Mouse (Mus musculus) mouse embryonic stem cell (cell line): ENCODE results near the gene Hoxb4.

Source experiments
- in situ Hi-C, 2 experiments: fragments of 300-500 bp; cut with MboI; formaldehyde crosslinking; loops; 1 replicate in 1 of 2; 3 replicates in 1 of 2; pipeline ENCODE4 v1.14.3; 2019 to 2020; ENCODE audit warnings: low sequenced_read_pairs in 2 of 2, low pct_unique_long_range_greater_than_20kb in 1 of 2, mixed read lengths in 1 of 2; ENCODE audit not compliant: unreplicated experiment in 1 of 2

Gene Hoxb4

DNA sequence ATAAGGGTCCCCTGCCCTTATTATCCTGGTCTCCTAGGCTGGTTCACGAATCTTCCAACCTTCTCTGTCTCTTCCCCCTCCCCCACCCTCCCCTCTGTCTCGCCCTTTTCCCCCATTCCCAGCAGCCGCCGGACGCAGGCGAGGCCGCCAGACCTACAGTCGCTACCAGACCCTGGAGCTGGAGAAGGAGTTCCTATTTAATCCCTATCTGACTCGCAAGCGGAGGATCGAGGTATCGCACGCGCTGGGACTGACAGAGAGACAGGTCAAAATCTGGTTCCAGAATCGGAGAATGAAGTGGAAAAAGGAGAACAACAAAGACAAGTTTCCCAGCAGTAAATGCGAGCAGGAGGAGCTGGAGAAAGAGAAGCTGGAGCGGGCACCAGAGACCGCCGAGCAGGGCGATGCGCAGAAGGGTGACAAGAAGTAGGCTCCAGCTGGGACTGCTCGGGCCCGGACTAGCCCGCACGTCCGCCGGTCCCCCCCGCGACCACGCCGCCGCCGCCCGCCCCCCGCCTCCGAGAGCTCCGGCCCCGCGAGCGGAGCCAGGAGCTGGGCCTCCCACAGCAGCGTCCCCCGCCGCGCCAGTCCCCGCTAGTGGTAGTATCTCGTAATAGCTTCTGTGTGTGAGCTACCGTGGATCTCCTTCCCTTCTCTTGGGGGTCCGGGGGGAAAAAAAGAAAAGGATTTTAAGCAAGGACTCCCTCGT is 33.9 kb upstream of the Hoxb4 start:
- in situ Hi-C loops, result no loop called here

- in situ Hi-C loops, result no loop called here
These were observed 33.0 kb upstream of the Hoxb4 start for GRCm38 (mm10) chr11:96284774-96285734.

DNA sequence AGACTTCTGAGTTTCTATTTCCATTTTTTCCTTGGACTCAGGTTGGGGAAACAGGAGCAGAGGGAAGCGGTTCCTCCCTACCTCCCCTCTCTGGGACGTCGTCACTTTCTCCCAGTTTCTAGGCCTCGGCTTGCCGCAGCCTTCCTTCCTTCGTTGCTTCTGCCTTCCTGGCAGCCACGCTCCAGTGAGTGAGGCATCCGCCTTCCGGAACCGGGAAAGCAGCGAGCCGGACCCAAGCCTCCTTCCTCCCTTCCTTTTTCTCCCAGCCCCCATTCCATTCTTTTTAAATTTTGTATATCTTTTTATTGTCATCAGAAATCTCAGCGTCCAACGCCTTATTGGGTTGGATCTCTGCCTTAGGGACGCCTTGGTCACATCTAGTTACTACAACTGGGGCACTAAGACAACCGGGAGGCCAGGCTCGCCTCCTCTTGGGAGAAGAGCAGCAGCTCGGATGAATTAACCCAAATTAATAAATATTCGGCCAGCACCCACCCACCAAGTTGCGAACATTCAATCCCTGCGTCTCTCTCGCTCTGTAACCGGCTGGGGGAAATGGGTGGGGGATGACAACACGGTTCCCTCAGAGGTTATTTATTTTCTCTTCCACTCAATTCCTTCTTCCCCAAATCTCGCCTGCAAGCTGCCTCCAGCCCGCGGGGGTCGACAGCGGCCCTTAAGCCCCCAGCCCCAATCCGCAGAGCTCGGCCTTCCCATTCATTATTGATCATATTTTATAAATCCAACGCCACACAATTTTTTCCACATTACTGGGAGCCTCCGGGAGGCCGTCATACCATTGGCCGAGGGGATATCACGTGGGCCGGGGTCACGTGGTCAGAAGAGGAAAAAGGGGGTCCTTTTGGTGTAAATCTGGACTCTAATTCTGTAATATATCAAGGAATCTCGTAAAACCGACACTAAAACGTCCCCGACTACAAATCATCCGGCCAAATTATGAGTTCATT is 32.0 kb upstream of the Hoxb4 start, which contains the start of gene Hoxb7:
Hoxb7 (plus strand) TSS at position 853 of the 968 bp plus-strand sequence.
- in situ Hi-C loops, result no loop called here

DNA sequence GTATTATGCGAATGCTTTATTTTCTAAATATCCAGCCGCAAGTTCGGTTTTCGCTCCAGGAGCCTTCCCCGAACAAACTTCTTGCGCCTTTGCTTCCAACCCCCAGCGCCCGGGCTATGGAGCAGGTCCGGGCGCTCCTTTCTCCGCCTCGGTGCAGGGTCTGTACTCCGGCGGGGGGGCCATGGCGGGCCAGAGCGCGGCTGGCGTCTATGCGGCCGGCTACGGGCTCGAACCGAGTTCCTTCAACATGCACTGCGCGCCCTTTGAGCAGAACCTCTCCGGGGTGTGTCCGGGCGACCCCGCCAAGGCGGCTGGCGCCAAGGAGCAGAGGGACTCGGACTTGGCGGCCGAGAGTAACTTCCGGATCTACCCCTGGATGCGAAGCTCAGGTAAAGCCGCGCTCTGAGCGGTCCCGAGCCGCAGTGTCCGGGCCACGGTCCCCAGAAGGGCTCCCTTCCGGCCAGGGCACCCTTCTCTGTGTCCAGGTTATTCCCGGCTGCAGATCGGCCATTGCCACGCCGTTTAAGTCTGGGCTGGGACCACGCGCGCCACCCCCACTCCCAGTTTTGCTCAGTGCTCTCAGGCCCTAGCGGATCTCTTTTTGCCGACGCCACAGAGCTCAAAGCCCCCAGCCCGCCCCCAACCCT is 31.2 kb upstream of the Hoxb4 start:
- in situ Hi-C loops, result no loop called here

DNA sequence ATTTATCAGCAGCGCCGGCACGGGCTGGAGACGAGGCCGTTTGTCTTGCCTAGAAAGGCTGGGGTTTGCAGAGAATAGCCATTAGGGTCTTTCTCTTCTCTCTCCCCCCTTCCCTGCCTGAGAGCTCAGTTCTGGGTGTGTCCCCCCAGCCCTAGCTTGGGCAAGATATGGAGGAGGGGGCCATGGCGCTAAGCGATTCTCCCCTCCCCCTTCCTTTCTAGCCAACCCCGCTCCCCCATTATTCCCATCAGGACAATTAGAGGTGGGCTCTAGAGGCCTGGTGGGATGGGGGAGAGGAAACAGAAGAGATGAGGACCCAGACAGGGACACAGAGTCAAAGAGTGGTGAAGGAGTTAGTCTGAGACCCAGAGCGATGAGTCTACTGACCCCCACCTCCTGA is 30.7 kb upstream of the Hoxb4 start:
- in situ Hi-C loops, result no loop called here

DNA sequence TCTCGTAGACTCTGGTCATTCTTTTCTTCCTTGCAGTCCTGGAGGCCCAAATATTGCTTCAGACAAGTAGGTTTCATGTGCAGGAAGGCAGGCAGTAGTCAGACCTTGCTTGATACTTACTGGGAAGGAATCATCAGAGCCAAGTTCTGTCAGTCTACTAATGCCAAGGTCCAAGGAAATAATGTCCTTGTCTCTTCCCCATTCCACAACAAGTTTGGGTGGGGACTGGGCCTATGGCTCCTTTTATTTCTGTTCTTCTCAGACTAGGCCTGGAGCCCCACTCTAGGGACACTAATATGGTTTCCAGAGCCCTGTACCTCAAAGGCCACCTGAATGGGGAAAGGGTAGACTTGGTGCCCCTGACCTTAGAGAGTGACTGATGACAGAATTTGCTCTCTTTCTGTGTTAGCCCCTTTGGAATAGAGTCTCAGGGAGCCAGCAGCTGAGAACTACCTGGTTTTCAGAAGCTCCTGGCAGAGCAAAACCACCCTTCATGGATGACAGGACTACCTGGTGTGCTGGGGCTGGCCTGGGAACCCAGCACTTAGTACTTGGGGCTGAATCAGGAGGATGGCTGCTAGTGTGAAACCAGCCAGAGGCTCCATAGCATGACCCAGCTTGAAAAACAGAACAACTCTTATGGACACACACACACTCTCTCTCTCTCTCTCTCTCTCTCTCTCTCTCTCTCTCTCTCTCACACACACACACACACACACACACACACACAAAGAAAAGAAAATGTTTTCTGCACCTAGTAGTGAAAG is 29.4 kb upstream of the Hoxb4 start:
- in situ Hi-C loops, result no loop called here

DNA sequence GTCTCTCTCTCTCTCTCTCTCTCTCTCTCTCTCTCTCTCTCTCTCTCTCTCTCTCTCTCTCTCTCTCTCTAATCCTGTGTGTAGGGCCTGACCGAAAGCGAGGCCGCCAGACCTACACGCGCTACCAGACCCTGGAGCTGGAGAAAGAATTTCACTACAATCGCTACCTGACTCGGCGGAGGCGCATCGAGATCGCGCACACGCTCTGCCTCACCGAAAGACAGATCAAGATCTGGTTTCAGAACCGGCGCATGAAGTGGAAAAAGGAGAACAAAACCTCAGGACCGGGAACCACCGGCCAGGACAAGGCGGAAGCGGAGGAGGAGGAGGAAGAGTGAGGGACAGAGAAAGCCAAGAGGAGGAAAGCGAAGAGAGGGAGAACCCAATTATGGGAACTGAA is 28.8 kb upstream of the Hoxb4 start:
- in situ Hi-C loops, result no loop called here

DNA sequence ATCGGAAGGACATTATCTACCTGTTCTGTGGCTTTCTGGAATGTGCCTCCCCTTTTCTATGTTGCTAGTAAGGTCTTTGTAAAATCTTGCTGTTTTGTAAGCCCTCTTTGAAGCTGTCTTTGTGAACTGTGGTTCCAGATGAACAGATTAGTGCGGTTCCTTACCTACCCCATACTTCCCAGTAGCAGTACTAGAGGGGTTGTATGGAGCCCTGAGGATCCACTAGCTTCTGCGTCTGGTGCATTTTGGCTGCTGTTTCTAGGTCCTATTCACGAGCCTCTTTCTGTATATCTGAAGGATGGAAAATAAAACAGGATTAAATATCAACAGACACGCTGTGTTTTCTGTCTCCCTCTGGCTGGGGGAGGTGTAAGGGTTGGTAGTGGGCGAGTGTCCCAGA is 28.2 kb upstream of the Hoxb4 start:
- in situ Hi-C loops, result no loop called here

- in situ Hi-C loops, result no loop called here
These were observed 27.2 kb upstream of the Hoxb4 start for GRCm38 (mm10) chr11:96290705-96291355.

DNA sequence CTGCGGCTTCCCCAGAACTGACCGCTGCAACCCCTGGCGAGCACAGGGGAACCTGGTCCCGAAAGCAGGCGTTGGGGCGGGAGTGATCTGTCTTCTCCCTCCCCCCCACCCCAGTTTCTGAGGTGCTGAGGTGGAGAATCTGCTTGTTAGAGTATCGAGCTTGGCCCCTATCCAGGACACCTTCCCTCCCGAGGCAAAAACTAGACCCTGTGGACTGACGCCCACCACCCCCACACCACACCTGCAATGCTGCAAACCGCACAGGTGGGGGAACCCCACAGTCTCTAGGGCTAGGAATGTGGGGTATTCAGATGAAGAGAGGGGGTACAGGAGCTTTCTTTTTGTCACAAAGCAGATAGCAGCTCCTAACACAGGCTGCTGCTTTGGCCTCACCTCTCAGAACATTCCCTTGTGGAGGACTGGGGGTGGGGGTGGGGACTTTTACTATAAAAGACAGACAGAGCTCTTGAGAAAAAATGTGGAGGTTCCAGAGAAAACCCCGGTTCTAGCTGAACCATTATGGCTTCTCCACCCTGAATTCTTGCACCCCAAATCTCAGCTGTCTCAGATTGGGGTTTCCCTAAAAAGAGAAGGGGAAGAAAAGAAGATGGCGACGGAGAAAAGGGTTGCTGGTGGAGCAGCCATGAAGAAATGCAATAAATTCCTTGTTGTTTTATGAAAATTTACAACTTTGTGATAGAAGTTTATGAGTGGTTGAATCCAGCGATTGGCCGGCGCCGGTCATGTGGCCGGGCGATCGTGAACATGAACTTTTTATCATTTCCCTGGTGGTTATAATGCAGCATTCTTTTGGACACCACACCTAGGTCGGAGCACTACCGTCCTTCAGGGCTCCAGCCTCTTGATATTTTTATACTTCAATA is 26.1 kb upstream of the Hoxb4 start, which contains the start of gene Hoxb6:
Hoxb6 (plus strand) TSS at position 796 of the 884 bp plus-strand sequence.
- in situ Hi-C loops, result no loop called here

GRCm38 (mm10) chr11:96292565-96293301 is 25.3 kb upstream of the Hoxb4 start:
- in situ Hi-C loops, result no loop called here

DNA sequence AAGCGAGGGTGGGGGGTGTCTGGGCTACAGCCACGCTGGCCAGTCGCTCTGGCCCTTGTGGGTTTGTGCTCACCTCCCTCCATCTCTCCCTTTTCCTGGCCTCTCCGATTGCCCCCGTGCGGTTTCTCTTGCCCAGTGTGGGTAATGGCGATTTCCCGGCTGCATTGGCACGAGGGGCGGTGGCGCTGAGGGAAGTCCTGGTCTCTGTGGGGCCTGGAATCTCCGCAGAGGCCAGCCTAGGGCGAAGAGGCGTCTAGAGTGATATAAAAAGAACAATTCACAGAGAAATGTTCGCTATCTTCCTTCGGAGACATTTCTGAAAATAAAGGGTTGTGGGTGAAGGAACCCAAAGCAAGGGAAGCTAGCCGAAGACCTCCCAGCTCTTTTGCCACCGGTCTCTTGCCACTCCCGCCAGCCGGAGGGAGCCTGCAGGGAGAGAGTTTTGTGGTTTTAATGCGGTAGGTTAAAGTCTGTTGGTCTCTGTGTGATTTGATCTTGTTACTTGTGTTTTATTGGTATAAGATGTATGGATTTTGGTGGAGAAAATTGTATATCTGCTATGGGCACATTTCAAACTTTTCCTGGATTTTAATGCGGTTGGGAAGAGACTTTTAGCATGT is 24.7 kb upstream of the Hoxb4 start:
- in situ Hi-C loops, result no loop called here

DNA sequence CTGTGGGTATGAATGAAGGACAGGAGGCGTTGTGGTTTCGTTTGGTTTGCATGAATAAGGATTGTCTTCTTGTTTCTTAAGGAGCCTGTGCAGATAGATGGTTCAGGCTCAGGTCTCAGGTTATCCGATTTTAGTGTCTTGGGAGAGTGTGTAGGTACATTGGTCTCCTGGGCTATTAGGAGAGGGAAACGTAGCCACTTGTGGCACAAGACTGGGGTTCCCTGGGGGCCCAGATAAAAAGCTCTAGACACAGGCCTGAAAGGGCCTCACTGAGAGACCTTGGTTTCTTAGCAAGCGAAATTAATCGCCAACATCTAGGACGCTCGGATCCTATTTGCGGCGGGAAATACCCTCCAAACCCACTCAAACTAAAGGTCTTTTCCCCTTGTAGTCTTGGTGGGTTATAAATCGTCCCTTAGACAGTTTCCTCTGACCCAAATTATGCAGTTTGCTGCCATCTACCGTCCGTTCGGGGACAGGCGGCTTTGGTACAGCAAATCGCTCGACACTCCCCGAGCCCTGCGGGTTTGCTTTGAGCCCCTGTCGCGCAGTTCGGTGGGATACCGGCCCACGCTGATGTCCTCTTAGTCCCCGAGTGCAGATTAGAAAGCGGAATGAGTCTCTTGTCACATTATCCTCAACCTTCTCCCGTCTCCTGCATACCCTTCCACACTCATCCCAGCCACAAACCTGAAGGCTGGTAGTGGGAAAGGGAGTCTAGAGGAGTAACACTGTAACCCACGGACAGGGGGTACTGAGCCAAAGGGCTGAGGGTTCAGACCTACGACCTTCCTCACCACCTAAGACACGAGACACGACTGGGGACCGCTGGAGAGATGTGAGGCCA is 23.6 kb upstream of the Hoxb4 start:
- in situ Hi-C loops, result loop anchor here (5.0 kb wide), 1 partner anchor 43 kb away; no protein-coding TSS in a partner anchor
